Mouse (Mus musculus): ENCODE data around the gene Dyrk3. TPM values are rescaled to one million over a fixed set of nuclear protein-coding genes. Genes with fewer than 3 reads are reported as not detected.
A peak's percentile ranks its signal among the peaks of the same experiment; 100 is the strongest.

The Dyrk3 gene
- total RNA-seq (2021) = 10 to 100 TPM; 15.8 to 16.9 TPM

DNA sequence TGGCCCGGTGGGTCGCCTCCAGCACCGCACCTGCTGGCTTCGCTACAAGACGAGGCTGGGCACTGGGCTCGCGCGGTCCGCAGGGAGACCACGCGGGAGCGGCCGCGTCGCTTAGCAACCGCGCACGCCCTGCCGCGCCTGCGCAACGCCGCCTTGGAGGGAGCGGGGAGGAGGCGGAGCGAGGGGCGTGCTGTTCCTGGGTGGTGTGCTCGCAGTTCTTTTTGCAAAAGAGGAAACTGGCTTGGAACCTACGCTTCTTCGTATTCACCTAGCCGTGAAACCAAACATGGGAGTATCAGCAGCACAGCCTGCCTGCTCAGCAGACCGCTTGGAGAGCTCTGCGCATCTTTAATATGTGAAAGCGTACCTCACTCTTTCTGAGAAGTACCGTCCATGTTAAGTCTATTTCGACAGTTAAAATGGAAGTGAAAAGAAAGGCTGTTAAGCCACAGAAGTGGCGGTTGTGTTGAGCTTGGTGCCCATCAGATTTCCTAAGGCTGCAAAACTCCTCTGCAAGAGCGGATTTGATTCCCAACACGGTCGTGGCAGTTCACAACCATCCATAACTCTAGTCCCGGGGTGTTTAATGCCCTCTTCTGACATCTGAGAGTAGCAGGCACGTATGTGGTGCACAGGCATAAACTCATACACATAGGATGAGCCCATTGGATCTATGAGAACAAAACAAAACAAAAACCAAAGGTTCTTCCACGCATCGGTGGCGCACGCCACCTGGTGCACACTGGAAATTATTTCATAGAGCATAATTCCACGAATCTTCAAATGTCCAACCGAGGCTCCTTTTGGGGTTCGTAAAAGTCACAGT lies at the start of gene Dyrk3:
TSS of gene Dyrk3 (minus strand) at position 150 of the 826 bp plus-strand sequence.
- DNase-seq = peak; percentile 93
- intact Hi-C loops (cut with DNase I) = loop anchor here (10.0 kb wide), 1 partner anchor 264 kb away; no protein-coding TSS in a partner anchor

DNA sequence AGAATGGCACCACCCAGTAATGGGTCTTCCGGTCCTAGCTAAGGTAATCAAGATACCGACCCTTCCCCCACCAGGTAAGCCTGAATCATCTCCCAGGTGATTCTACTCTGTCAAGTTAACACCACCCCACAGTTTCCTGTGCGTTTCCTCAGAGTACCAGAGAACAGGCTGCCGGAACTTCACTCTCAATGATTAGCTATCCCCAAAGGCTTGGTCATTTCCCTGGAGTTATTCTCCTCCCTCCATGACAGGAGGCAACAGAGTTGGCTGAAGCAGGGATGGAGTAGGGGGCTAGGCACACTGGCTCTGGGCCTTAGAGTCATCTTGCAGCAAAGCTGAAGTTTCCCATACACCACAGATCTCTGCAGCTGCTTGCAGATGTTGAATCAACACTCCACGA lies 49.7 kb upstream of the Dyrk3 start:
- intact Hi-C loops (cut with DNase I) = no loop called here
- DNase-seq = no peak

DNA sequence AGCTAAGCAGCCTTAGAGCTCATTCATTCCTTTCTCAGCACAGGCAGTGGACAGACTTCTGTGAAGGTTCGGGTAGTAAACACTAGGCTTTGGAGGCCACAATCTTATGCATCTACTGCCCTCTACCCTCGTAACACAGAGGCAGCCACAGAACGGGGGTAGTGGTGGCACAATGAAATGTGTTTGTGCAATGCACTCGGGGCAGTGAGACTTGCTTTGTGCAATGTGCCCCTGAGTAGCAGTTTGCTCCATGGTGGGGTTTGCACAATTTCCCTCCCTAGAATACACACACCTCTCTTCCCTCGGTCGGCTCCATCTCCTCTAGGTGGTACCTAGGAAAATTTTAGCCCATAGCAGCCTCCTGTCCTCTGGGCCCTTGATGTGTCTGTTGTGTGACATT lies 48.9 kb upstream of the Dyrk3 start:
- no peak for DNase-seq
- intact Hi-C loops (cut with DNase I) = no loop called here

DNA sequence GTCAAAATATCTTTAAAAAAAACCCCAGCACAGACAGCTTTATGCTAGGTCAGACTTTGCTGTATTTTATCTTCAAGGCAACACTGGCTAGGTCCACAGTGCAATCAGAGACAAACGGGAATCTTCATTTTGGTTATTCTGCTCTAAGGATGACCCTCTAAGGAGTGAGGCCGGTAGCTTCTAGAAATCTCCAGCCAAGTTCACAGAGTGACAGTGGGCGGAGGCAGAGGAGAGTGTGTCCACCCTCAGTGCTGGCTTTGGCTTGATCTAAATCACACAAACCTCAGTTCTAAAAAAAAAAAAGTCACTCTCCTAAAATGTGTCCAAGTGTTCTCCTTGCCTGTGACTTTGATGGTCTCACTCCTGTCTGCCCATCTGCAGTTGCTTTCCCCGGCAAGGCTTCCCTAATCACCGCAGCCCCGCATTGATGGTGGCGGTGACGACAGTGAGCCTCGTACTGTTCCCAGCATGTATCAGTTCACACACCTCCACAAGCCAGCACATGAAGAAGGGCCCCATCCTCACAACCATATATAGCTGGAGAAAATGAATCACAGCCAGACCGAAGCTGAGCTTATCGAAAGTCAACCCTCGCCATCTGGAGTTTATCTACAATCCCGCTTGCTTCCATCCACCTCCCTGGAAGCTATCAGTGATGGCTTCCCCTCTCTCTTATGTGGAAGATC lies 47.8 kb upstream of the Dyrk3 start:
- intact Hi-C loops (cut with DNase I) = no loop called here
- DNase-seq = no peak

DNA sequence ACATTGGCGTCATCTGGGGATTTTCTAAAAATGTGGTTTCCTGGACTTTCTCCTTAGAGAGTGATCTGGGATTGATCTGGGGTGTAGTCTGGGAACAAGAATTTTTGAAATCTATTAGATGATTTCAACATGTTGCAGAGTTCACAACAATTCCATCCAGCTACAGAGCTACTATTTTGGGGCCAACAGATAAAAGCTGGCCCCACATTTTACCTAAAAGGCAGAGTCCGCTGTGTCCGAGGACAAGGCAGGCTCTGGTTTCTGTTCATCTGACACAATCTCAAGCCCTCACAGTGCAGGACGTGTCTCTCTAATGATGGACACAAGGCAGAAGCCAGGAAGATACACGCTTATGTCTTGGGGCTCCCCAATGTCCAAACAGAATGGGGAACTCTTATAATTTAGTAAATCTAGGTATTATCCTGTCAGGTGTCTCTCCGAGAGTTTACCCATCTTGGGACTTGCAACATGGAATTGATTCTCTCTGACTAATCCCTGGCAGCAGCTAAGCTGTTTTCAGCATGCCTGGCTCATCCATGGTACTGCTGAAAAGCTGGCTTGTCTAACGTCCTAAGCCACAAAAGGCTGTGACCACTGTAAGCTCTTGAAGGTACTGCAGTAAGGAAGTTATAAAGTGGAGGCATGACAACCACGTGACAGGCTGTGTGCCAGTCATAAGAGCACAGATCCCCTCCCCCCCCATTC lies 47.0 kb upstream of the Dyrk3 start:
- intact Hi-C loops (cut with DNase I) = no loop called here

DNA sequence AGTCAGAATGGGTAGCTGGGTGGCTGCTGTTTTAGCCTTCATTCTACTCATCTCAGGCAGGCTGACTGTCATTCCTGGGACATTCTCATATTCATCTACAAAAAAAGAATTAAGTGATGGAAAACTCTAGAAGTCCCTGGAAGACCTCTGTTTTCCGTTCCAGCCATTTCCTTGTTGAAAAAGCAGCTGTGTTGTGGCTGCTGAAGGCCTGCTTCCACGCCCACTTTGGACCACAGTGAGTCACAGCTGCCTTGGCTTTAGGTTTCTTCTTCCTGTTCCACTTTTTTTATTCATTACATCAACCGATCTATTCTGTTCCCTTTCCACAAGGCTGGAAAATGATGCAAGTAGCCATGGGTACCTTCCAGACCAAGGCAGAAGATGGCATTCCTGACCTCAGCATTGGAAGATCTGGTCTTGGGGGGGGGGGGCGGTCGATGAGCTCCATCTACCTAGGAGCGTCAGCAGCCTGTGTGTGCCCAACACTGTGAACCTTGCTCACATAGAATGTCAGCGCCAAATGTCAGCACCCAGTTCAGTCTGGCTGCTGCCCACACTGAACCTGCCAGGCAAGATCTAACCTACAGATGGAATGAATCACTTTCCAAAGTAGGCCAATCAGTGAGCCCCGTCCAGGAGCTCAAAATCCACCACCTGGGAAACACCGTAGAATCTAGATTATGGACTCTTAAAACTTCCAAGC lies 46.3 kb upstream of the Dyrk3 start:
- intact Hi-C loops (cut with DNase I) = no loop called here
- DNase-seq = no peak

More for the DNA sequence above, 47.0 kb upstream of the Dyrk3 start:
- DNase-seq = no peak

DNA sequence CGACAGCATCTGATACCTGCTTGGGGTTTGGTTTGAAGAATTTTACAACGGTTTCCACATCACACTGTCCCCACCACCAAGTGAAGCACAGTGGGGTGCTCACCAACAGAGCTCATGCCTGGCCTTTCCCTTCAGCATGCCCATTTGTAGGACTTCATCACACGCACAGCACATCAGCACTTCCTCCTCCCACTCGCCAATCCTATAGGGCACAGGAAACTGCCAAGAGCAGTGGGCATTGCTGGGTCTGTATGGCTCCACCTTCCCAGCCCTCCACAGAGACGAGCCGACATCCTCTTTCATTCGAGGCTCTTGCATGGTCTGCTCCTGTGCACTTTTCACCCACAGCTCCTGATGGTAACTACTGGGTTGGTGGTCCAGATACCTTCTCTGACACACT lies 45.1 kb upstream of the Dyrk3 start:
- intact Hi-C loops (cut with DNase I) = no loop called here
- DNase-seq = no peak

DNA sequence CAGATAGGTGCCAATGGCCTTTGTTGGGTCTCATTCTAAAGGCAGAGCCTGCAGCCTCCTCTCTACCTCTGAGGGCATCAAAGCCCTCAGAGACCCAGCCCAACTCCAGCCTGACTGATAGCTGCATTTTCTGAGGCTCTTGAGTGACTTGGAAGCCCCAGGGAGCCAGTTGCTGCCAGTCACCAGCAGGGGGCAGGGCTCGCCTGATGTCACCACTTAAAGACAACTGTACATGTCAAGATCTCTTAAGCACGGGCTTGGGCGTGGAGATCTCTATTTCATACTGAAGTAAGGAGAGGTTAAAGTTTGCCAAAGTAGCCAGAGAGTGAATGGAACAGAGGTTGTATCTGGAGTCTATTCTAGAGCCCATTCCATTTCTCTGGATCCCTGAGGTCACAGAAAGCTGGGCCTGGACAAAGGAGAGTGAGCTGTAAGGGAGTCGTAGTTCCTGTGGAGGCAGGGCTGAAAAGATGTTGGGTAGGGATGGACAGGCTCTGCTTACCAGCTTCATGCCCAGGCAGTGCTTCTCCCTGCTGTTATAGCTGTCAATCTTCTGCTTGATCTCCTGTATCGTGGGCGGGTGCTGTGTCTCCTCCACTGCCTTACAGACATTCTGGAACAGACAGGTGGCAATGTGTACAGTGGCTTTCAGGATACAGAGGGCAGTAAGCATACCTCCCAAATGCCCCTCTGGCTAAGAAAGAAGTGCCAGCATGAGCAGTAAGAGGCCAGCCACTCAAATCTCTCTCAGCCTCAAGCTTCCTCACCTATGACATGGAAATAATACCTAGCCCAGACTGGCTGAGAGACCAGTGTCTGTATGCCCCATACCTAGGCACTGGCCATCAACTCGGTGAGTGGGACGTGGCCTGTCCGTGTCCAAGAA lies 43.7 kb upstream of the Dyrk3 start:
- intact Hi-C loops (cut with DNase I) = loop anchor here (2.0 kb wide), 1 partner anchor 63 kb away; the partner anchor contains the start of gene Rassf5
- DNase-seq = peak; percentile 82

DNA sequence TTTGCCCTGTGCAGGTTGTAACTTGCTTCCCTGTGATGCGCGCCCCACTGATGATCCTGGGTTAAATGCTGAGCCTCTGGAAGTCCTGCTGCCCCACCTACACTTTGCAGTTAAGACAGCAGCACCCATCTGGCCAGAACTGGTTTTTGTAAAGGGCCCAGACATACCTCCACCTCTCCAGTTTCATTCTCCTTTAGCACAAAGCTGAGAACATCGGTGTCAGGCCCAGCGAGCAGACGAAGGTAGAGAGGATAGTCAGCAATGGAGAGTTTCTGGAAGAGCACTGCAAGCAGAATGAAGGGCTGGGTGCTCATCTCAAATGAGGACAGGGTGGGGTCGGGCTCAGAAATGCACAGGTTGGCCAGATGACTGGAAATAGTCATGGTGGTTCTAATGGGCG lies 42.2 kb upstream of the Dyrk3 start:
- intact Hi-C loops (cut with DNase I) = loop anchor here (2.0 kb wide), 1 partner anchor 64 kb away; the partner anchor contains the start of gene Rassf5
- DNase-seq = no peak

DNA sequence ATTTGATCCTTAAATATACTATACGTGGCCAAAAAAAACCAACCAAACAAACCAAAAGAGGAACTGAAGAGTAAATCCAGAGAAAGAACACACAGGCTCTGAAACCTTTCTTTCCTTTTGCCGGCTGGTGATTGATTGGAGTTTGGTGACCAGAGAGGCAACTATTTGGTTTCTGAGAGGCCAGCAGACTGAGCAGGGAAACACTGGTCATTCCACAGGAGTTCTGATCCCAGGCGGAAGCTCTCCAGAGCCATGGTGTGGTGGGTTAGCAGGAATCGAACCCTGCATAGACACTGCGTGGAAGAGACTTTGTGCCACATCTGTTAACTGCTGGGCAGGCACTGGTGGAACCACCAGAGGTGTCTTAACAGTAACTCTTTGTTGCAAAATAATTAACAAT lies 39.9 kb upstream of the Dyrk3 start:
- no peak for DNase-seq
- intact Hi-C loops (cut with DNase I) = no loop called here

DNA sequence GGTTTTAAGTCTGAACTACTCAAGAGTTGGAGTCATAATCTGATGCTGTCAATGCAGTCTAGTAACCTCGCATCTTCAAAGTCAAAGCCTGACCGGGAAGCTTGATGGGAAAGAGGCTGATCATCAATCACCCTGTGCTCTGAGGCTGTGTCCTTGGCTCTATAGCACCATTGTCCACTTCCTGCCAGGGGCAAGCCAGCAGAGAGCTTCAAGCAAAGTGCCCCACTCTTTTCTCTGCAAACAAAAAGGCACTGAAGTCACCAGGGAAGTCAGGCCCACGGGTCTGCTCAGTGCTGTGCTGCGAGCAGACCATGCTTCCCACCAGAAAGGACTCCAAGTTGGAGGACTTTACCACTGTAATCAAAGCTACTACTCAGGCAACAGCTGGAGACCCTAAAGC lies 39.1 kb upstream of the Dyrk3 start:
- intact Hi-C loops (cut with DNase I) = no loop called here
- DNase-seq = no peak

DNA sequence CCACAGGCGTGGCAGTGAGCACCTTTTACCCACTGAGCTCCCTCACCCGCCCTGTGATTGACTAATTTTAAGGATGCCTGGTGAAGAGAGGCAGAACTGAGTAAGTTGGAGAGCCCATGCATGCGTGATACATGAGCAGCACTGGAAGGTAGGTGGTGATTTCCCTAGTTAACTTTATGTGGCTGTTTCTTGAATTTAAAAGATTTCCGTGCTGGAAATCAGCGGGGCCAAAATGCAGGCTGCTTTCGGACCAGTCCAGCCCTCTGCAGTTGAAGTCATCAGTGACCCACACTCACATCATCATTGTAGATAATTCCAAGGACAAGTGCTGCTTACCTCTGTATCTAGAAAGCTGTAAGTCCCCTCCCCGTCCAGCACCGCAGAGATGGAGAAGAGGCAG lies 37.7 kb upstream of the Dyrk3 start:
- intact Hi-C loops (cut with DNase I) = no loop called here
- DNase-seq = no peak

DNA sequence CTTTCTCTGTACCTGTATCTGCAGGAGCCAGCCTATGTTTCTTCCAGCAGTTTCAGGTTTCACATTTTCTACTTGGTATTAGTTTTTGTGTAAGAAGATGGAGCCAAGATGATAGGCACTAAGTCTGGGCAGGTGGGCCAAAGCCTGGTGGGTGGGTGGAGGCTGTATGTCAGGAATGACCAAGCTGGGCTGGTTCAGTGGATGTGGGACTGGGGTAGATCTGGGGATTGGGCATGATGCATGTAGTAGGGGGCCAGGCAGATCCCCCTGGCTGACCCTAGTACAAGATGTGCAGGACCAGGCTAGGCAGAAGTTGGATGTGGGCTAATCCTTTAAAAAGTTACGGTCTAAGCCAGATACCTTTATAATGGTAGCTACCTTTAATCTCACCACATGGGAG lies 37.0 kb upstream of the Dyrk3 start:
- intact Hi-C loops (cut with DNase I) = no loop called here
- DNase-seq = no peak

DNA sequence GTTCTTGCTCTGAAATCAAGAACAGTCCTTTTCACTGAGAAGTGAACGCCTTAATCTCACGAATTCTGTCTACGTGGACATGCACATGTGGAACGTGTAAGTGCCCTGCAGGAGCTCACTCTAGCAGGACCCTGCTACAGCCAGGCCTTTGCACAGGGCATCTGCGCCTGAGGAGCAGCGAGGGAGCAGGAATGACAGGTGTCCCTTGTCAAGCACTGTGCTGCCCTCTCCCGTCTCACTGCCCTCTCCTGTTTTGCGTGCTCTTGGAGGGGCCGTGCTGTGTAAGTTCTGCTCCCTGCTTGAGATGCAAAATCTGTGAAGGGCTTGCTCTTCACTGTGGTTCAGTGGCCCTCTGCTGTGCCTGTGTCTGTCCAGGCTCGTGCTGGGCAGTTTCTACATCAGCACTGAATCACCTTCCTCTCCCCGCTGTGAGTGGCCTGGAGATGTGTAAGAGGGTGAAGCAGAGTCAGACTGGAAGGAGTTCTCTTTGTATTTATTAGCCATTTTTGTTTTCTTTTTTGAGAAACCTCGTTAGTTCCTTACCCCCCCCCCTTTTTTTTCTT lies 36.2 kb upstream of the Dyrk3 start:
- intact Hi-C loops (cut with DNase I) = no loop called here
- DNase-seq = no peak

DNA sequence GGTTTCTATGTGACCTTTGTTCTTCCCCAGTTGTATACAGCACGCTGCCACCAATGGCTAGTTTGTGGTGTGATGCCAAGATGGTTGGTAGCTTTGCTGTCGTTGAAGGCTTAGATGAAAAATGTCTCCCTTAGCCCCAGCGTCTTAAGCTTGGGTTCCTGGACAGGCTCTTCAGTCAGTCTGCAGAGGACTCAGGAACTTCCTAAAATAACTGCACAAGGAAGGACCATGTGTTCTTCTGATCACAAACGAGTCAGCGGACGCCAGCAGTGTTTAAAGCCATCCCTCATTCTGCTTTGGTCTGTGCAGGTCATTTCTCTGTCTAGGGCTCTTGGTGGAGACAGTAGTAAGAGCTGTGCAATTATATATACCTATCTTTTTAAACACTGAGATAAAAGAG lies 35.7 kb upstream of the Dyrk3 start:
- intact Hi-C loops (cut with DNase I) = no loop called here
- no peak for DNase-seq

DNA sequence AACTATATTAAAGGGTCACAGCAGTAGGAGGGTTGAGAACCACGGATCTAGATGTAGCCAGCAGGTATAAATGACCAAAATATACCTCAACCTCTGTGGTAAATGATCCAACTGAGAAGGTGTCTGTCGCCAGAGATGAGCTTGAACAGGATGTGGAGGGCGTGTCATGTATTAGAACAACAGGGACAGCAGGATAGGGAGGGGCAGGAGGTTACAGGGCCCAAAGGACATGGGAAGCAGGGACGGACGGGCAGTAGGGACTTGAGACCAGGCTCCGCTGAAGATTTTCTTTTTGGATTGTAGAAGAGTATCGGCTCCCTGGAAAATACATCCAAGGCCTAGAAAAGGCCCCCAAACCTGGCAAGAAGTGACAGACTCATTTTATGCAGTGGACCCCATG lies 34.9 kb upstream of the Dyrk3 start:
- intact Hi-C loops (cut with DNase I) = no loop called here
- DNase-seq = no peak

DNA sequence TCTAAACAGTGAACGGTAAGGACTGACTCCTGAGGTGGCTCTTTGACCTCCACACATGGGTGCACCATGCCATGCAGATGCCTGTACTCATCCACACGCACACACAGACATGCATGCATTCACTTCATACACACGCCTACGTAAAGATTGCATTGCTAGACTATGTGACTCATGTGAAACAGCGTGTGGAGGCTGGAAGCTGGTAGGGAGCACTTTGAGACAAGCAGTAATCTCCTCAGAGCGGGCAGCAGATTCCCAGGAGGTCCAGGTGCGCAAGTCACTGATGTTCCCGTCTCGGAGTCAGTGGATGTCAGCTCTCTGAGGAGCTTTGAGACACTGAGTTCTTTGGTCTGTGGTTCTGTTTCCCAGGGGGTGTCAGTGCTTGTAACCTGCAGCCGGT lies 29.5 kb upstream of the Dyrk3 start:
- DNase-seq = no peak

DNA sequence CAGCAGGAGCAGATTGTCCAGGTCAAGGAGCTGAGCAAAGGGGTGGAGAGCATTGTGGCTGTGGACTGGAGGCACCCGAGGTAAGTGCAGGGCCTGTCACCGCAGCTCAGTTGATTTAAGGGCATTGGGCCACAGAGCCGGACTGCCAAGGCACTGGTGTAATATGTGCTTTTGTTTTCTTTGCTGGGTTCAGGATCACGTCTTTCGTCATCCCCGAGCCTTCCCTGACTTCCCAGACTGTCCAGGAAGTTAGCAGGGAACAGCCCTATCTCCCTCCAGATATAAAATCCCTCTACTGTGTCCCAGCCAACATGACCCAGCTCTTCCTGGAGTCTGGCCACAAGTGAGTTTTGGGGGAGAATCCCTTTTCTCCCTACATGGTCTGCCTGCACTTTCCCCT lies 26.3 kb upstream of the Dyrk3 start:
- intact Hi-C loops (cut with DNase I) = no loop called here
- DNase-seq = no peak

More for the DNA sequence above, 29.5 kb upstream of the Dyrk3 start:
- intact Hi-C loops (cut with DNase I) = no loop called here

DNA sequence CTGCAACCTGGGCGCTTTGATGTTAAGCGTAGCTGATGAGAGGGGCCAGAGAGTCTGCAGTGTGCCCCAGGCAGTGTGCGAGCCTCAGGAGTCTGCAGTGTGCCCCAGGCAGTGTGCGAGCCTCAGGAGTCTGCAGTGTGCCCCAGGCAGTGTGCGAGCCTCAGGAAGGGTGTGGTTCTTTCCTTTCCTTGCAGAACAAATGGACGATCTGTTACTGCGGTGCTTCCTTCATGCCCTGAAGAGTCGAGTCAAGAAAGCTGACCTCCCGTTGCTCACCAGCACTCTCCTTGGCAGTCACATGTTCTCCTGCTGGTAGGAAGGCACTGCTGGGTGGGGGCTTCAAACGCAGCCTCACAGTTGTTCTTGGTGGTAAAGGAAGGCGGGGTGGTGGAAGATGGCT lies 23.0 kb upstream of the Dyrk3 start:
- intact Hi-C loops (cut with DNase I) = no loop called here
- DNase-seq = no peak
